Mouse (Mus musculus) midbrain, embryonic 14.5 days (tissue): ENCODE data around the gene Epb41l3. TPM values are rescaled to one million over a fixed set of nuclear protein-coding genes. Genes with fewer than 3 reads are reported as not detected.

Source experiments
- ATAC-seq: fragments of 200-750 bp; cut with Nextera tagmentation; 2 replicates; pipeline ENCODE4 v1.8.0; 2017; ENCODE audit warnings: moderate number of reproducible peaks, moderate library complexity; ENCODE audit not compliant: low FRiP score, low TSS enrichment
- DNase-seq: peaks from one replicate; pipeline ENCODE4 v3.0.0-alpha.2; 2015
- H3K27ac ChIP-seq: fragments of 300-500 bp; sonication (generic); replicated peaks from 2 replicates; pipeline ENCODE4 v1.5.1; 2014; ENCODE audit warnings: mild to moderate bottlenecking, low read depth, low read length, moderate library complexity
- H3K27me3 ChIP-seq: fragments of 300-500 bp; sonication (generic); 2 replicates; pipeline ENCODE4 v1.6.1; 2014; ENCODE audit warnings: low read length, control low read depth, mixed read lengths; ENCODE audit not compliant: control insufficient read depth, insufficient read depth
- H3K36me3 ChIP-seq: fragments of 300-500 bp; sonication (generic); 2 replicates; pipeline ENCODE4 v1.6.1; 2014; ENCODE audit warnings: low read length, control low read depth; ENCODE audit not compliant: control insufficient read depth, insufficient read depth
- H3K4me1 ChIP-seq: fragments of 300-500 bp; sonication (generic); 2 replicates; pipeline ENCODE4 v1.6.1; 2014; ENCODE audit warnings: mild to moderate bottlenecking, antibody characterized with exemption, low read length, control low read depth; ENCODE audit not compliant: control insufficient read depth, insufficient read depth
- H3K4me2 ChIP-seq: fragments of 300-500 bp; sonication (generic); 2 replicates; pipeline ENCODE4 v1.6.1; 2014; ENCODE audit warnings: mild to moderate bottlenecking, low read length, moderate library complexity
- H3K4me3 ChIP-seq: fragments of 300-500 bp; sonication (generic); replicated peaks from 2 replicates; pipeline ENCODE4 v1.5.1; 2014; ENCODE audit warnings: low read depth, low read length
- H3K9ac ChIP-seq: fragments of 300-500 bp; sonication (generic); replicated peaks from 2 replicates; pipeline ENCODE4 v1.6.1; 2014; ENCODE audit warnings: mild to moderate bottlenecking, low read length, moderate library complexity
- H3K9me3 ChIP-seq: fragments of 300-500 bp; sonication (generic); 2 replicates; pipeline ENCODE4 v1.6.1; 2016; ENCODE audit warnings: low read length, control low read depth, mixed read lengths; ENCODE audit not compliant: control insufficient read depth
- WGBS: fragments of 180-500 bp; shearing (Covaris S2); extraction: QIAGEN DNeasy Blood & Tissue Kit; methylation state at CpG from one replicate; pipeline ENCODE4 v1.1.7; 2014; 5-methylcytosine and 5-hydroxymethylcytosine counted together
- polyA plus RNA-seq: library from polyadenylated mRNA; unstranded; fragments of >200 nt; fragmentation: Nextera tagmentation; extraction: Ambion mirVana; gene quantifications from 2 replicates; pipeline ENCODE4 v1.2.1, GENCODE M21; 2014

Gene Epb41l3
- polyA plus RNA-seq = 47.3 and 63.4 TPM in 2 replicates

GRCm38 (mm10) chr17:69075501-69076237 lies at the start of gene Epb41l3:
Epb41l3 (plus strand) TSS chr17:69075683.
- ATAC-seq = peak; percentile 88

GRCm38 (mm10) chr17:69038760-69039675 lies 36.5 kb upstream of the Epb41l3 start:
- Histone ChIP-seq H3K27me3 (no peaks in the 10 kb centered on the region), H3K9me3 (no peaks in the 10 kb centered on the region), H3K4me1 (no peaks in the 10 kb centered on the region), H3K36me3 (no peaks in the 10 kb centered on the region), H3K4me3 (no peak overlapping the region), H3K4me2 (no peak overlapping the region), H3K9ac (no peak overlapping the region), H3K27ac (no peak overlapping the region)
- WGBS = 78% methylated on average over 12 of the region's 12 CpGs
- no peak for DNase-seq
- ATAC-seq = no peak

More at GRCm38 (mm10) chr17:69075501-69076237, at the start of gene Epb41l3:
- H3K4me2 ChIP-seq = peak within 1 kb of the TSS; percentile 100
- WGBS = under 1% methylated on average over 46 of the region's 47 CpGs
- 0 out of 2 replicates have a peak, but pooled peaks cover 5% of the 10 kb centered on the region for H3K4me1 ChIP-seq
- no peaks in the 10 kb centered on the region for H3K36me3 ChIP-seq
- H3K27me3 ChIP-seq = peaks cover 31% of the 10 kb centered on the region
- H3K9me3 ChIP-seq = no peaks in the 10 kb centered on the region
- H3K4me3 ChIP-seq = peak within 1 kb of the TSS; percentile 59
- H3K9ac ChIP-seq = peak within 1 kb of the TSS; percentile 57
- H3K27ac ChIP-seq = no peak within 1 kb of the TSS
- peak; percentile 92 for DNase-seq

GRCm38 (mm10) chr17:69041516-69041915 lies 34.0 kb upstream of the Epb41l3 start:
- H3K36me3 ChIP-seq = no peaks in the 10 kb centered on the region
- DNase-seq = no peak

GRCm38 (mm10) chr17:69048826-69049225 lies 26.7 kb upstream of the Epb41l3 start:
- 84% methylated on average over 3 of the region's 3 CpGs for WGBS
- H3K9me3 ChIP-seq = no peaks in the 10 kb centered on the region
- no peaks in the 10 kb centered on the region for H3K27me3 ChIP-seq
- no peak overlapping the region for H3K27ac ChIP-seq
- no peak overlapping the region for H3K9ac ChIP-seq
- no peak overlapping the region for H3K4me3 ChIP-seq
- ATAC-seq (no peak), DNase-seq (no peak)
- no peaks in the 10 kb centered on the region for H3K36me3 ChIP-seq
- H3K4me1 ChIP-seq = no peaks in the 10 kb centered on the region
- no peak overlapping the region for H3K4me2 ChIP-seq

More at GRCm38 (mm10) chr17:69041516-69041915, 34.0 kb upstream of the Epb41l3 start:
- Histone ChIP-seq H3K27ac (no peak overlapping the region), H3K9me3 (no peaks in the 10 kb centered on the region), H3K27me3 (no peaks in the 10 kb centered on the region), H3K4me3 (no peak overlapping the region), H3K4me2 (no peak overlapping the region), H3K4me1 (no peaks in the 10 kb centered on the region), H3K9ac (no peak overlapping the region)
- ATAC-seq = no peak
- WGBS = 81% methylated on average over 4 of the region's 4 CpGs

- Histone ChIP-seq H3K36me3 (no peaks in the 10 kb centered on the region), H3K9me3 (no peaks in the 10 kb centered on the region), H3K9ac (no peak overlapping the region), H3K4me2 (no peak overlapping the region), H3K27me3 (no peaks in the 10 kb centered on the region), H3K4me3 (no peak overlapping the region), H3K4me1 (no peaks in the 10 kb centered on the region), H3K27ac (no peak overlapping the region)
- no peak for ATAC-seq
- 72% methylated on average over 4 of the region's 4 CpGs for WGBS
- no peak for DNase-seq
Observed at GRCm38 (mm10) chr17:69054029-69054428, 21.5 kb upstream of the Epb41l3 start.

GRCm38 (mm10) chr17:69059760-69060159 lies 15.7 kb upstream of the Epb41l3 start:
- ATAC-seq (no peak), DNase-seq (no peak)
- no peak overlapping the region for H3K9ac ChIP-seq
- no peaks in the 10 kb centered on the region for H3K36me3 ChIP-seq
- H3K4me2 ChIP-seq = no peak overlapping the region
- H3K4me1 ChIP-seq = 0 out of 2 replicates have a peak, but pooled peaks cover 3% of the 10 kb centered on the region
- no peaks in the 10 kb centered on the region for H3K27me3 ChIP-seq
- H3K27ac ChIP-seq = no peak overlapping the region
- no peak overlapping the region for H3K4me3 ChIP-seq
- 93% methylated on average over 7 of the region's 7 CpGs for WGBS
- H3K9me3 ChIP-seq = no peaks in the 10 kb centered on the region

- no peaks in the 10 kb centered on the region for H3K9me3 ChIP-seq
- no peaks in the 10 kb centered on the region for H3K27me3 ChIP-seq
- H3K27ac ChIP-seq = no peak overlapping the region
- H3K9ac ChIP-seq = no peak overlapping the region
- DNase-seq (no peak), ATAC-seq (no peak)
- no peak overlapping the region for H3K4me3 ChIP-seq
- H3K36me3 ChIP-seq = no peaks in the 10 kb centered on the region
- H3K4me1 ChIP-seq = 0 out of 2 replicates have a peak, but pooled peaks cover 3% of the 10 kb centered on the region
- 94% methylated on average over 7 of the region's 7 CpGs for WGBS
- no peak overlapping the region for H3K4me2 ChIP-seq
Observed at GRCm38 (mm10) chr17:69060388-69060787, 15.1 kb upstream of the Epb41l3 start.

- H3K27me3 ChIP-seq = no peaks in the 10 kb centered on the region
- no peak overlapping the region for H3K4me2 ChIP-seq
- 0 out of 2 replicates have a peak overlapping the region, but pooled peaks have one; percentile 5 for H3K27ac ChIP-seq
- peak; percentile 20 for DNase-seq
- ATAC-seq = no peak
- H3K9ac ChIP-seq = no peak overlapping the region
- no peaks in the 10 kb centered on the region for H3K36me3 ChIP-seq
- H3K9me3 ChIP-seq = no peaks in the 10 kb centered on the region
- 0 out of 2 replicates have a peak, but pooled peaks cover 3% of the 10 kb centered on the region for H3K4me1 ChIP-seq
- 60% methylated on average over 9 of the region's 9 CpGs for WGBS
- H3K4me3 ChIP-seq = no peak overlapping the region
Observed at GRCm38 (mm10) chr17:69061883-69062745, 13.4 kb upstream of the Epb41l3 start.
